Mouse (Mus musculus) heart, embryonic 15.5 days (tissue): ENCODE data around the gene Phf23. TPM values are rescaled to one million over a fixed set of nuclear protein-coding genes. Genes with fewer than 3 reads are reported as not detected.
A peak's percentile ranks its signal among the peaks of the same experiment; 100 is the strongest.
"Not testable (repeated sequence)": the region's sequence is repeated elsewhere in the genome, so short reads cannot be mapped to it uniquely, and the experiment has no call there.

ENCODE experiments used
- ATAC-seq: fragments of 200-750 bp; cut with Nextera tagmentation; replicated peaks from 2 replicates; pipeline ENCODE4 v1.8.0; 2017; ENCODE audit warnings: low read depth, moderate TSS enrichment; ENCODE audit not compliant: insufficient number of reproducible peaks, insufficient read depth, low FRiP score
- H3K27ac ChIP-seq: fragments of 300-500 bp; sonication (generic); 2 replicates; pipeline ENCODE4 v1.5.1; 2015; ENCODE audit warnings: mild to moderate bottlenecking, inconsistent platforms
- H3K27me3 ChIP-seq: fragments of 300-500 bp; sonication (generic); 2 replicates; pipeline ENCODE4 v1.6.1; 2015; ENCODE audit warnings: inconsistent platforms
- H3K36me3 ChIP-seq: fragments of 300-500 bp; sonication (generic); 2 replicates; pipeline ENCODE4 v1.6.1; 2015; ENCODE audit warnings: mild to moderate bottlenecking, inconsistent platforms
- H3K4me1 ChIP-seq: fragments of 300-500 bp; sonication (generic); replicated peaks from 2 replicates; pipeline ENCODE4 v1.6.1; 2015; ENCODE audit warnings: inconsistent platforms
- H3K4me2 ChIP-seq: fragments of 300-500 bp; sonication (generic); 2 replicates; pipeline ENCODE4 v1.6.1; 2015; ENCODE audit warnings: inconsistent platforms, mild to moderate bottlenecking, moderate library complexity
- H3K4me3 ChIP-seq: fragments of 300-500 bp; sonication (generic); 2 replicates; pipeline ENCODE4 v1.5.1; 2015; ENCODE audit warnings: mild to moderate bottlenecking, inconsistent platforms
- H3K9ac ChIP-seq: fragments of 300-500 bp; sonication (generic); 2 replicates; pipeline ENCODE4 v1.6.1; 2015; ENCODE audit warnings: mild to moderate bottlenecking, inconsistent platforms
- H3K9me3 ChIP-seq: fragments of 300-500 bp; sonication (generic); replicated peaks from 2 replicates; pipeline ENCODE4 v1.6.1; 2016; ENCODE audit warnings: inconsistent platforms
- WGBS: fragments of 180-500 bp; shearing (Covaris S2); methylation state at CpG from one replicate; pipeline ENCODE4 v1.1.7; 2015; ENCODE audit warnings: mixed read lengths; 5-methylcytosine and 5-hydroxymethylcytosine counted together
- polyA plus RNA-seq: library from polyadenylated mRNA; unstranded; fragments of >200 nt; fragmentation: Nextera tagmentation; extraction: Ambion mirVana; gene quantifications from 2 replicates; pipeline ENCODE4 v1.2.1, GENCODE M21; 2015

The Phf23 gene
- polyA plus RNA-seq = 38.4 and 42.4 TPM in 2 replicates

GRCm38 (mm10) chr11:69995391-69995960, at the start of gene Phf23:
Gene Phf23, plus strand, starts transcription at chr11:69995777.
- peak within 1 kb of the TSS; percentile 99 for H3K27ac ChIP-seq
- peak; percentile 72 for ATAC-seq
- H3K27me3 ChIP-seq = no peaks in the 10 kb centered on the region
- peaks cover 40% of the 10 kb centered on the region for H3K4me1 ChIP-seq
- H3K4me2 ChIP-seq = peak within 1 kb of the TSS; percentile 65
- WGBS = under 1% methylated on average over 36 of the region's 36 CpGs
- H3K9ac ChIP-seq = peak within 1 kb of the TSS; percentile 99
- H3K36me3 ChIP-seq = peaks cover 31% of the 10 kb centered on the region
- H3K4me3 ChIP-seq = peak within 1 kb of the TSS; percentile 96
- no peaks in the 10 kb centered on the region for H3K9me3 ChIP-seq

- peak overlapping the region; percentile 84 for H3K4me2 ChIP-seq
- peaks cover 28% of the 10 kb centered on the region for H3K4me1 ChIP-seq
- no peak for ATAC-seq
- peak overlapping the region; percentile 95 for H3K27ac ChIP-seq
- 85% methylated on average over 18 of the region's 18 CpGs for WGBS
- 0 out of 2 replicates have a peak overlapping the region, but pooled peaks have one; percentile 5 for H3K9ac ChIP-seq
- no peaks in the 10 kb centered on the region for H3K9me3 ChIP-seq
- peak overlapping the region; percentile 59 for H3K4me3 ChIP-seq
- peaks cover 23% of the 10 kb centered on the region for H3K36me3 ChIP-seq
- H3K27me3 ChIP-seq = no peaks in the 10 kb centered on the region
Measured at GRCm38 (mm10) chr11:69945997-69946891, 49.3 kb upstream of the Phf23 start.

- H3K27me3 ChIP-seq = no peaks in the 10 kb centered on the region
- H3K4me3 ChIP-seq = peak overlapping the region; percentile 59
- ATAC-seq = peak; percentile 81
- no peaks in the 10 kb centered on the region for H3K9me3 ChIP-seq
- H3K36me3 ChIP-seq = peaks cover 23% of the 10 kb centered on the region
- H3K4me2 ChIP-seq = peak overlapping the region; percentile 84
- H3K9ac ChIP-seq = peak overlapping the region; percentile 59
- peaks cover 28% of the 10 kb centered on the region for H3K4me1 ChIP-seq
- peak overlapping the region; percentile 95 for H3K27ac ChIP-seq
- WGBS = 5% methylated on average over 29 of the region's 29 CpGs
Measured at GRCm38 (mm10) chr11:69947337-69948065, 48.1 kb upstream of the Phf23 start.

- Histone ChIP-seq H3K27ac (peak within 1 kb of the TSS; percentile 95), H3K36me3 (peaks cover 23% of the 10 kb centered on the region), H3K27me3 (no peaks in the 10 kb centered on the region), H3K4me2 (peak within 1 kb of the TSS; percentile 84), H3K9ac (peak within 1 kb of the TSS; percentile 59), H3K4me3 (peak within 1 kb of the TSS; percentile 59), H3K4me1 (peaks cover 29% of the 10 kb centered on the region), H3K9me3 (no peaks in the 10 kb centered on the region)
- under 1% methylated on average over 34 of the region's 34 CpGs for WGBS
- peak; percentile 91 for ATAC-seq
Measured at GRCm38 (mm10) chr11:69948066-69948762, 47.4 kb upstream of the Phf23 start, which contains the start of gene Slc2a4. Gene Slc2a4, minus strand, starts transcription at chr11:69948188.

- peaks cover 34% of the 10 kb centered on the region for H3K4me1 ChIP-seq
- H3K4me3 ChIP-seq = peak overlapping the region; percentile 59
- no peaks in the 10 kb centered on the region for H3K9me3 ChIP-seq
- H3K27ac ChIP-seq = peak overlapping the region; percentile 95
- 1% methylated on average over 14 of the region's 14 CpGs for WGBS
- no peaks in the 10 kb centered on the region for H3K27me3 ChIP-seq
- peak overlapping the region; percentile 40 for H3K9ac ChIP-seq
- H3K4me2 ChIP-seq = peak overlapping the region; percentile 84
- peak; percentile 16; the same call in 1 of the 2 replicates for ATAC-seq
- peaks cover 22% of the 10 kb centered on the region for H3K36me3 ChIP-seq
Measured at GRCm38 (mm10) chr11:69948763-69949150, 46.8 kb upstream of the Phf23 start.

- peaks cover 28% of the 10 kb centered on the region for H3K4me1 ChIP-seq
- H3K4me2 ChIP-seq = no peak overlapping the region
- no peak for ATAC-seq
- H3K27ac ChIP-seq = no peak overlapping the region
- H3K36me3 ChIP-seq = peaks cover 1% of the 10 kb centered on the region; the same call in 1 of the 2 replicates
- WGBS = 33% methylated on average over 4 of the region's 4 CpGs
- no peak overlapping the region for H3K9ac ChIP-seq
- no peak overlapping the region for H3K4me3 ChIP-seq
- no peaks in the 10 kb centered on the region for H3K27me3 ChIP-seq
- no peaks in the 10 kb centered on the region for H3K9me3 ChIP-seq
Measured at GRCm38 (mm10) chr11:69950807-69951459, 44.6 kb upstream of the Phf23 start.

- WGBS = 37% methylated on average over 1 of the region's 1 CpGs
- no peak overlapping the region for H3K9ac ChIP-seq
Measured at GRCm38 (mm10) chr11:69952274-69952673, 43.3 kb upstream of the Phf23 start.

GRCm38 (mm10) chr11:69953267-69953915, 42.2 kb upstream of the Phf23 start:
- H3K9ac ChIP-seq = no peak overlapping the region; the same call in 1 of the 2 replicates
- H3K9me3 ChIP-seq = no peaks in the 10 kb centered on the region
- 35% methylated on average over 11 of the region's 11 CpGs for WGBS
- no peak for ATAC-seq
- H3K27me3 ChIP-seq = no peaks in the 10 kb centered on the region
- H3K4me3 ChIP-seq = no peak overlapping the region
- H3K36me3 ChIP-seq = no peaks in the 10 kb centered on the region
- no peak overlapping the region for H3K4me2 ChIP-seq
- H3K4me1 ChIP-seq = peaks cover 15% of the 10 kb centered on the region
- no peak overlapping the region for H3K27ac ChIP-seq

More at GRCm38 (mm10) chr11:69952274-69952673, 43.3 kb upstream of the Phf23 start:
- no peaks in the 10 kb centered on the region for H3K27me3 ChIP-seq
- ATAC-seq = no peak
- H3K36me3 ChIP-seq = no peaks in the 10 kb centered on the region
- H3K9me3 ChIP-seq = no peaks in the 10 kb centered on the region
- no peak overlapping the region for H3K27ac ChIP-seq
- H3K4me2 ChIP-seq = no peak overlapping the region
- peaks cover 18% of the 10 kb centered on the region for H3K4me1 ChIP-seq
- no peak overlapping the region for H3K4me3 ChIP-seq

- not testable (repeated sequence) for H3K36me3 ChIP-seq, H3K4me1 ChIP-seq, H3K9me3 ChIP-seq, H3K27ac ChIP-seq, H3K9ac ChIP-seq, H3K4me2 ChIP-seq, H3K4me3 ChIP-seq, ATAC-seq, H3K27me3 ChIP-seq
- WGBS = 79% methylated on average over 4 of the region's 4 CpGs
Measured at GRCm38 (mm10) chr11:69955618-69956017, 40.0 kb upstream of the Phf23 start.

- Histone ChIP-seq H3K27ac (no peak overlapping the region), H3K27me3 (peaks cover 9% of the 10 kb centered on the region; the same call in 1 of the 2 replicates), H3K9me3 (no peaks in the 10 kb centered on the region), H3K9ac (no peak overlapping the region), H3K4me3 (no peak overlapping the region), H3K4me1 (peaks cover 6% of the 10 kb centered on the region; the same call in 1 of the 2 replicates), H3K4me2 (no peak overlapping the region), H3K36me3 (no peaks in the 10 kb centered on the region)
- no peak for ATAC-seq
- WGBS = 86% methylated on average over 1 of the region's 1 CpGs
Measured at GRCm38 (mm10) chr11:69956218-69956617, 39.4 kb upstream of the Phf23 start.
